Mouse (Mus musculus): ENCODE data around the gene Rars.

Gene Rars

DNA sequence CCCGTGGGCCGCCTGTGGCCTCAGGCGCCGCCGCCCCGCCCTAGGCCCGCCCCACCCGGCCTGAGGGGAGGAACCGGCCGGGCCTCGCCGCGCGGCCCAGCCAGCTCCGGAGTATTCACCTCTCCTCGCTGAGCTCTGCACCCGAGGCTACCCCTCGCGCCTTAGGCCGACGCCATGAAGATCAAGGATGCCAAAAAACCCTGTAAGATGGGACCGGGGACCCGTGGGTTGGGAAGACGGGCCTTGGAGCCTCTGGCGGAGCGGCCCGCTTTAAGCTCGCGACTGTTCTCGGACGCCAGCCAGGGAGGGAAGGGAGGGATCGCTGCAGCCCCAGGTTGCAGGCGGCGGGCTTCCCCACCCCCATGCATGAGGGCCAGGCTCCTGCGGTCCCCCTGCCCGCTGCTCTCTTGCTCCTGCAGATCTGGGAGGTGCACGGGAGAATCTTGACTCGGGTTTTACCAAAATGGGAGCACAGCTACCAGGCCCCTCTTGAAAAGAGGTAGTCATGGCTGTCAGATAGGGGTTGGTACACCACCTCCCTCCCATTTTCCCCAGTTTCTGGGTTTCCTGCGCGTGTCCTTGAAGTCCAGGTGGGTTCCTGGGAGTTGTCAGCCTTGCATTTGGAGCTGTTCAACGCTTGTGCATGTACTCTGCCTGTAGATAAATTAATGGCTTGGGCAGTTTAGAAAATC is 64.4 kb downstream of the Rars start:
- peak; percentile 53 for DNase-seq (ENCODE audit: low read depth)

DNA sequence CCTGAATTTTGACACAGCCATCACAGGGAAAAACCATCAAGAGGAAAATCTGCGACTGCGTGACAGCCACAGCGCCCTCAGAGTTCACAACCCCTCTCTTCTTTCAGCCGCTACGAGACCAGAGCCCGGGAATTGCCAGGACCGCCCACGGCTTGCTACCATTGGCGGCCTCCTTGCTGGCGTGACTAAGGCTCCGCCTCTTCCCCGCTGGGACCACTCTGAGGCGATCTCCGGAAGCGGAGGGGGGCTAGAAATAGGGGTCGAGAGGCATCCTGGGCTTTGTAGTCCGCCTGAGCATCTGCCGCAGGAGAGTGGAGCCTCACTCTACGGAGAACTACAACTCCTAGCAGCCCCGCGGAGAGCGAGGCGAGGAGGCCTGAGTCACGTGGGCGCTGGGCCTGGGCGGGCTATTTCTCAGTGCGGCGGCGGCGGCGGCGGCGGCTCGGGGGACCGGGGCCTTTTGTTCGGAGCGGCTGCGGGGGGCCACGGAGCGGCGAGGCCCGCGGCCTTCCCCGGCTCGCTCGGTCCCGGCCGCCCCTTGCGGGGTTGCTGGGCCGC is 65.0 kb downstream of the Rars start, which contains the start of gene Pank3:
TSS of gene Pank3 (plus strand) at position 297 of the 558 bp plus-strand sequence.
- peak; percentile 92 for DNase-seq (ENCODE audit: low read depth)

DNA sequence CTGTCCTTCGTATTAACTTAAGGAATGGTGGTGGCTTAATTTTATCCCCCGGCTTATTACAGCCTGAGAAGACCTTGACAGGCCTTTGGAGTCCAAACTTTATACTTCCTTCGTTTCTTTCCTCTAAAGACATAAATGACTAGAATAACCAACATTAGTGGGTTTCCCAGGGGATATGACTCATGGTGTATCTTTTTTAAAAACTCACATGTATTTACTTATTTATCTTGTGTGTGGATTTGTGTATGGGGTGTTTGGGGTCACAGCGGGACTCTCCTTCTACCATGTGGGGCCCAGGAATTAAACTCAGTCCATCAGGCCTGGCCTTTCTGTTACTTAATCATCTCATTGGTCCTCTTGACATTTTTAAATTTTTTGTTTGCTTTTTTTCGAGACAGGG is 67.5 kb downstream of the Rars start:
- no peak for DNase-seq (ENCODE audit: low read depth)

DNA sequence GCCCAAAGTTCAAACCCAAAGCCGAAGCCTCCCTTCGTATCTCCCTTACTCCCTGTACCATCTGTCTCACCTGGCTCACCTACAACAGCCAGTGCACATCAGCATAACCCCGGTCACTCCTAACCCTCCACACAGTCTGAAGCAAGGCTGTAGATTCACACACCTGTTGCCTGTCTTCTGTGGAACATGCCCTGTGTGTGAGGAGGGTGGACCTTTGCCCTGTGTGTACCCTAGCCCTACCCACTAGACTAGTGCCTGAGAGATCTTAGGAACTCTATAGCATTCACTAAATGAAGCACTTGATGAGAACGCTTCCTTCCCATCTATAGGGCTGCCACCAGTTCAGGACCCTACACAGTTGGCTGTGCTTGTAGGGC is 73.7 kb downstream of the Rars start:
- no peak for DNase-seq (ENCODE audit: low read depth)

DNA sequence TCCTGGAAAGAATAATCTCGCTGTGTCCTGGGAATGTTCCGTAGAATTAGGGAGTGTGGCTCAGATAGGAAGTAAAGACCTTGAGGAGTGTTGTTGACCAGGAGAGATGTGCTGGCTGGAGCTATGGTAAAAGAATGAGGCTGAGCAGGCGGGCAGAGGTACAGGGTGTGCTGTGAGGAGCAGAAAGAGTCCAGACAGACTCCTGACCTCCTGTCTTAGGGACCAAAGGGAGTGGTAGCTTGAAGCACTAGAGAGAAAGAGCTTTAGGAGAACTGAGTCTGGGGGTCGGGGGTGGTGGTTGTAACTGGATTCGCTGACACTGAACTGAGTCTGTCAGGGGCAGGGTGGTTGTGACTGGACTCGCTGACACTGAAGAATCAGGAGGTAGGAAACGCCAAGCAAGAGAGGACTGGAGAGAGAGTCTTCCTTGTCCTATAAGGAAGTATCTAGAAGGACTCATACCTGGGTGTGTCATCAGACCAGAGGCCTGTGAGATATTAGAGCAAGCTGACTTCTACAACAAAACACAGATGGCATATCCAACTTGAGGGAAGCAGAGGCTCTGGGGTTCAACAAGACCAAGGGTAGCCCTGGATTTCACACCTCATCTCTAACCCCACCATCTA is 74.2 kb downstream of the Rars start:
- no peak for DNase-seq (ENCODE audit: low read depth)

Data from c-Kit-positive CD71-positive TER-119-negative erythroid progenitor cells, embryonic 14.5 days (primary cell).